Mouse (Mus musculus): ENCODE measurements around the gene Pla2g4b. TPM values are rescaled to one million over a fixed set of nuclear protein-coding genes. Genes with fewer than 3 reads are reported as not detected.

The Pla2g4b gene
- polyA plus RNA-seq, 1 experiment, result 2.7 TPM

- no peaks in the 10 kb centered on the region for H3K27me3 ChIP-seq (ENCODE audit: control insufficient read depth, insufficient read depth, low read length)
- H3K27ac ChIP-seq (ENCODE audit: control insufficient read depth, insufficient read depth, low read depth, low read length), result no peak overlapping the region
- peaks cover 2% of the 10 kb centered on the region; the same call in 1 of the 2 replicates for H3K4me1 ChIP-seq (ENCODE audit: control insufficient read depth, insufficient read depth, low read length)
- no peaks in the 10 kb centered on the region; the same call in 1 of the 2 replicates for H3K36me3 ChIP-seq (ENCODE audit: control insufficient read depth, insufficient read depth, low read length)
- H3K4me3 ChIP-seq (ENCODE audit: control insufficient read depth, low read depth, low read length), result no peak overlapping the region
- TF ChIP-seq CTCF (IDR thresholded peaks at IDR 0.05; ENCODE audit: control insufficient read depth, insufficient read depth, insufficient replicate concordance, low read depth, low read length) (no peak), POLR2A (IDR thresholded peaks at IDR 0.05; ENCODE audit: control insufficient read depth, low read depth, low read length) (no peak)
Measured at GRCm38 (mm10) chr2:120003970-120004369, 29.2 kb upstream of the Pla2g4b start.

- Histone ChIP-seq H3K27me3 (ENCODE audit: control insufficient read depth, insufficient read depth, low read length) (no peaks in the 10 kb centered on the region), H3K36me3 (ENCODE audit: control insufficient read depth, insufficient read depth, low read length) (no peaks in the 10 kb centered on the region; the same call in 1 of the 2 replicates), H3K27ac (ENCODE audit: control insufficient read depth, insufficient read depth, low read depth, low read length) (0 out of 2 replicates have a peak overlapping the region, but pooled peaks have one; percentile 1), H3K4me1 (ENCODE audit: control insufficient read depth, insufficient read depth, low read length) (peaks cover 2% of the 10 kb centered on the region; the same call in 1 of the 2 replicates), H3K4me3 (ENCODE audit: control insufficient read depth, low read depth, low read length) (no peak overlapping the region)
- TF ChIP-seq CTCF (IDR thresholded peaks at IDR 0.05; ENCODE audit: control insufficient read depth, insufficient read depth, insufficient replicate concordance, low read depth, low read length) (no peak), POLR2A (IDR thresholded peaks at IDR 0.05; ENCODE audit: control insufficient read depth, low read depth, low read length) (no peak)
Measured at GRCm38 (mm10) chr2:120006696-120007095, 26.5 kb upstream of the Pla2g4b start.

GRCm38 (mm10) chr2:120007680-120008210 is 25.5 kb upstream of the Pla2g4b start:
- Histone ChIP-seq H3K4me1 (ENCODE audit: control insufficient read depth, insufficient read depth, low read length) (peaks cover 2% of the 10 kb centered on the region; the same call in 1 of the 2 replicates), H3K36me3 (ENCODE audit: control insufficient read depth, insufficient read depth, low read length) (peaks cover 3% of the 10 kb centered on the region), H3K27ac (ENCODE audit: control insufficient read depth, insufficient read depth, low read depth, low read length) (no peak overlapping the region), H3K4me3 (ENCODE audit: control insufficient read depth, low read depth, low read length) (no peak overlapping the region), H3K27me3 (ENCODE audit: control insufficient read depth, insufficient read depth, low read length) (no peaks in the 10 kb centered on the region)
- TF ChIP-seq CTCF (IDR thresholded peaks at IDR 0.05; ENCODE audit: control insufficient read depth, insufficient read depth, insufficient replicate concordance, low read depth, low read length) (no peak), POLR2A (IDR thresholded peaks at IDR 0.05; ENCODE audit: control insufficient read depth, low read depth, low read length) (no peak)

DNA sequence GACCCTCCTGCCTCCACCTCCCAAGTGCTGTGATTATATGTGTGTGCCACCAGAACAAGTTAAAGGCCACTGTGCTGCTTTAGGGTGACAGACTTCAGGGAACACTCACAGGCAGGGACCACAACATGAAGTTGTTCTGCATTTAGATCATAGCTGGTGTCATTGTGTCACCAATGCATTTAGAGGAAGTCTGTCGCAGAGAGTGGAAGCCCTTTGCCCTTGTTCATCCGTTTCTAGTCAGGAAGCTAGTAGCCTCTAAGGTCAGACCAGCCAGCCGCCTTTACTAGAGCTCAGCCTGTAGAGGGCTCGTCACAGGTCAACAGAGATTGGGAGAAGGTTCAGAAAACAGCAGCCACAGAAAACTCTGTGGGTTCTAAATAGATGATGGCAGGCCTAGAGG is 24.5 kb upstream of the Pla2g4b start:
- TF ChIP-seq POLR2A (IDR thresholded peaks at IDR 0.05; ENCODE audit: control insufficient read depth, low read depth, low read length) (no peak), CTCF (IDR thresholded peaks at IDR 0.05; ENCODE audit: control insufficient read depth, insufficient read depth, insufficient replicate concordance, low read depth, low read length) (no peak)
- H3K27me3 ChIP-seq (ENCODE audit: control insufficient read depth, insufficient read depth, low read length), result no peaks in the 10 kb centered on the region
- H3K36me3 ChIP-seq (ENCODE audit: control insufficient read depth, insufficient read depth, low read length), result peaks cover 3% of the 10 kb centered on the region
- H3K4me3 ChIP-seq (ENCODE audit: control insufficient read depth, low read depth, low read length), result no peak overlapping the region
- H3K4me1 ChIP-seq (ENCODE audit: control insufficient read depth, insufficient read depth, low read length), result peaks cover 2% of the 10 kb centered on the region; the same call in 1 of the 2 replicates
- no peak overlapping the region for H3K27ac ChIP-seq (ENCODE audit: control insufficient read depth, insufficient read depth, low read depth, low read length)

DNA sequence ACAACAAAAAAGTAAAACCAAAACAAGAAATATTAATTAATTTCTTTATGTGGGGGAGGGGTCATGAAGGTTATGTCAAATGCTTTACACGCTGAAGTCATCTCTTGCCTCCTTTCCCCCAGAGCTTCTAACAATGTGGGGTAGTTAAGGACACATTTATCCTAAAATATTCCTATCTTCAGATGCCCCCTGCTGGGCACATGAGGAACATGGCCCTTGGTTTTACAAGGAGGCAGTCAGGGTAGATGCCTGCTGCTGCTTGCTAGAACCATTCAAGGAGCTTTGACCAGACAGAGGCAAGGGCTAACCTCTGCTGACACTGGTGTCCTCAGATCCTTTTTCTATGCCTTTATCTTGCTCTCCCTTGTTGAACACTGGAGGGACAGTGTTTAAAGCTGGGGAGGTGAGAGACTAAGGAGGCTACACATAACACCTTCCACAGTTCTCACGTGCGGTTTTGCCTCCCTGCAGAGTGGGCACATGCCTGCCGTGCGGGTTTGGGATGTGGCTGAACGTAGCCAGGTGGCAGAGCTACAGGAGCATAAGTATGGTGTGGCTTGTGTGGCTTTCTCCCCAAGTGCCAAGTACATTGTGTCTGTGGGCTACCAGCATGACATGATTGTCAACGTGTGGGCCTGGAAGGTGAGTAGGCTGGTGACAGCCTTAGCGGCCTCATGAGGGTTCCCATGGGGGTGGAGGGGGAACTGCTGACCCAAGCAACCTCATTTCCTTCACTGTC is 21.6 kb upstream of the Pla2g4b start:
- TF ChIP-seq CTCF (IDR thresholded peaks at IDR 0.05; ENCODE audit: control insufficient read depth, insufficient read depth, insufficient replicate concordance, low read depth, low read length) (peak; percentile 30; the same call in 1 of the 2 replicates), POLR2A (IDR thresholded peaks at IDR 0.05; ENCODE audit: control insufficient read depth, low read depth, low read length) (no peak)
- H3K4me1 ChIP-seq (ENCODE audit: control insufficient read depth, insufficient read depth, low read length), result peaks cover 2% of the 10 kb centered on the region; the same call in 1 of the 2 replicates
- no peak overlapping the region for H3K4me3 ChIP-seq (ENCODE audit: control insufficient read depth, low read depth, low read length)
- H3K27ac ChIP-seq (ENCODE audit: control insufficient read depth, insufficient read depth, low read depth, low read length), result no peak overlapping the region
- H3K27me3 ChIP-seq (ENCODE audit: control insufficient read depth, insufficient read depth, low read length), result no peaks in the 10 kb centered on the region
- peaks cover 6% of the 10 kb centered on the region for H3K36me3 ChIP-seq (ENCODE audit: control insufficient read depth, insufficient read depth, low read length)

DNA sequence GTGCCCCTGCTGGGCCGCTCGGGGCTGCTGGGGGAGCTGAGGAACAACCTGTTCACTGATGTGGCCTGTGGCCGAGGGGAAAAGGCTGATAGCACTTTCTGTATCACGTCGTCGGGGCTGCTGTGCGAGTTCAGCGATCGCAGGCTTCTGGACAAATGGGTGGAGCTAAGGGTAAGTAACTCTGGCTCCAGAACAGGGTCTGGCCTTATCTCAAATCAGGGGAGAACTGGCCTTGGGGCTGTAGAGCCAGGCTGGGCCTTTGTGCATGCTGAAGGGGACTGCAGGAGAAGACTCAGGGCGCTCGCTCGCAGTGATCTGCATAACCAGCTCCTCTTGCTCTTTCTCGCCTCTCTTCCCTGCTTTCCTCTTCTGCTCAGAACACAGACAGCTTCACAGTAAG is 20.3 kb upstream of the Pla2g4b start:
- H3K36me3 ChIP-seq (ENCODE audit: control insufficient read depth, insufficient read depth, low read length), result peaks cover 6% of the 10 kb centered on the region
- TF ChIP-seq CTCF (IDR thresholded peaks at IDR 0.05; ENCODE audit: control insufficient read depth, insufficient read depth, insufficient replicate concordance, low read depth, low read length), result no peak
- TF ChIP-seq POLR2A (IDR thresholded peaks at IDR 0.05; ENCODE audit: control insufficient read depth, low read depth, low read length), result no peak

DNA sequence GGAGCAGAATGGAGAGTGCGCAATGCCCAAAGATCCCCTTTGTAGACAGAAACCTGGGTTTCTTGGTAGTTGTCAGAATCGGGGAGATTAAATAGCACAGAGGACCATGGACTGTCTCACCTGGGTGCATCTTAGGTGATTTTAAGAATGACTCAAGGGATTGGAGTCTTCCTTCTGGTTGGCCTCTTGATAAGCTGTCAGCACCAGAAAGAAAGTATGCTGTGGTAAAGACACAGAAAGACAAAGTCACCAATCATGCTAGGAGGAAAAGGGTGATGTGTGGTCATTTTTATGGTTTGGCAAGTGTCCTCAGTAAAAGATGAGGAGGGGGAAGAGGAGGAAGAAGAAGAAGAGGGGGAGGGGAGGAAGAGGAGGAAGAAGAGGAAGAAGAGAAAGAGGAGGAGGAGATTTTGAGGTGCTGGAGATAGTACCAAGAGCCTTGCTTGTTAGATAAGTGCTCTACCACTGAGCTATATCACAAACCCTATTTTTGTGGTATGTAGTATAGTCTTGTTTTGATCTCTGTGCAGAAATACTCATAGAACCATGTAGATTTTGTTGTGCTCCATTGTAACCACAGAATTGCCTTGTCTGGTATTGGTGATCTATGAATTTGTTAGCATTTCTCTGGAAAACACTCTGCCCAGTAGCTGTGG is 19.3 kb upstream of the Pla2g4b start:
- no peak overlapping the region for H3K27ac ChIP-seq (ENCODE audit: control insufficient read depth, insufficient read depth, low read depth, low read length)
- no peaks in the 10 kb centered on the region; the same call in 1 of the 2 replicates for H3K4me1 ChIP-seq (ENCODE audit: control insufficient read depth, insufficient read depth, low read length)
- H3K36me3 ChIP-seq (ENCODE audit: control insufficient read depth, insufficient read depth, low read length), result peaks cover 6% of the 10 kb centered on the region
- no peak overlapping the region for H3K4me3 ChIP-seq (ENCODE audit: control insufficient read depth, low read depth, low read length)
- TF ChIP-seq CTCF (IDR thresholded peaks at IDR 0.05; ENCODE audit: control insufficient read depth, insufficient read depth, insufficient replicate concordance, low read depth, low read length) (no peak), POLR2A (IDR thresholded peaks at IDR 0.05; ENCODE audit: control insufficient read depth, low read depth, low read length) (no peak)
- H3K27me3 ChIP-seq (ENCODE audit: control insufficient read depth, insufficient read depth, low read length), result no peaks in the 10 kb centered on the region

More for the DNA sequence above, 20.3 kb upstream of the Pla2g4b start:
- Histone ChIP-seq H3K27me3 (ENCODE audit: control insufficient read depth, insufficient read depth, low read length) (no peaks in the 10 kb centered on the region), H3K4me1 (ENCODE audit: control insufficient read depth, insufficient read depth, low read length) (no peaks in the 10 kb centered on the region; the same call in 1 of the 2 replicates), H3K27ac (ENCODE audit: control insufficient read depth, insufficient read depth, low read depth, low read length) (peak overlapping the region; percentile 4; the same call in 1 of the 2 replicates), H3K4me3 (ENCODE audit: control insufficient read depth, low read depth, low read length) (no peak overlapping the region)

Measured in testis, adult 2 months (tissue).